Mouse (Mus musculus) lung, postnatal 0 days (tissue): Measurements from ENCODE around the gene Prkcb.

ENCODE experiments used
- CTCF ChIP-seq: IDR thresholded peaks from 2 replicates; pipeline ENCODE4 v1.5.1; 2016; ENCODE audit warnings: antibody characterized with exemption, mild to moderate bottlenecking
- EP300 ChIP-seq: IDR thresholded peaks from 2 replicates; pipeline ENCODE4 v1.6.1; 2016; ENCODE audit warnings: antibody characterized with exemption, mild to moderate bottlenecking, control low read depth

DNA sequence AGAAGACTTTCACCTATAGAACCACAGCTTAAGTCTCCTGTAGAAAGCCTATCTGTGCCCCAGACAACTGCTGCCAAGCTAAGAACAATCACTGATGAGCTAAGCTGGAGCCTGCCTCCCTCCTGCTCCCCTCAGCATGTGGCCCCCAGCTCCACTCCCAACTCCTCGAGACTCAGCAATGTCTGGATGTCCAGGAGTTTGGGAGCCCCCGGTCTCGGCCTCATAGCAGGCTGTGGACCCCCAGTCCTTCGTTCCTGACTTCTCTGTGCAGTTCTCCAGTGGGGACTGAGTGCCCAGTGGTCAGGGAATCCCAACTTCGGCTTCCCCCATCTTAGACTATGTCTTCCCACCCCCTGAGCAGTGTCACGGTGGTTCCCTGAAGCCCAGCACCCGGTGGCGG, 96.3 kb downstream of the Prkcb start:
- TF ChIP-seq CTCF (no peak), EP300 (no peak)
